In genomic region chr11:51470383-51471144, GRCm38 (mm10) we compare ENCODE assay signal across 9 mouse cellular contexts.
DNase-seq lines count a peak whose midpoint lies in the region; ATAC-seq and TF ChIP-seq lines count a peak whose summit lies in the region.
"Had no signal": no experiment of that assay in that cellular context is flagged by ENCODE, and none has a peak within 500 bp of the region (broad histone marks: within the 10 kb centered on the region; RNA-seq: fewer than 3 reads in every experiment).

No protein-coding gene starts in this region.

- H3K27ac ChIP-seq in heart, embryonic 16.5 days (ENCODE audit: low read length), result no peak overlapping the region
- 0 out of 2 replicates have a peak overlapping the region, but pooled peaks have one; percentile 32 for H3K27ac ChIP-seq in hindbrain, embryonic 14.5 days
- H3K27ac ChIP-seq in midbrain, embryonic 16.5 days (ENCODE audit: low read length), result no peak overlapping the region; the same call in 1 of the 2 replicates
- H3K27ac ChIP-seq: macrophage had no signal

- no peak for TF ChIP-seq POLR2A in brain, embryonic 14.5 days (IDR thresholded peaks at IDR 0.05; ENCODE audit: borderline replicate concordance, extremely low read depth, insufficient read depth, insufficient read length, poor library complexity, severe bottlenecking)

- ATAC-seq in heart, embryonic 16.5 days (replicated peaks; ENCODE audit: extremely low read depth, insufficient read depth, low FRiP score), result 0 out of 2 replicates have a peak, but pooled peaks have one; percentile 28
- peak; percentile 46; the same call in 1 of the 2 replicates for ATAC-seq in hindbrain, embryonic 14.5 days (ENCODE audit: low FRiP score)
- ATAC-seq in midbrain, embryonic 16.5 days, result no peak
- ATAC-seq in cerebellum, adult (ENCODE audit: insufficient number of reproducible peaks, low FRiP score, low TSS enrichment), result no peak
- no peak for ATAC-seq in monocyte, adult 5-6 weeks (replicated peaks; ENCODE audit: insufficient number of reproducible peaks, low FRiP score, low TSS enrichment, poor library complexity, severe bottlenecking)

- TF ChIP-seq CTCF in brain, embryonic 14.5 days (IDR thresholded peaks at IDR 0.05; ENCODE audit: borderline replicate concordance, extremely low read depth, insufficient read depth, insufficient read length), result no peak

- H3K9me3 ChIP-seq in heart, embryonic 16.5 days (replicated peaks; ENCODE audit: control insufficient read depth, low read length), result 0 out of 2 replicates have a peak, but pooled peaks cover 3% of the 10 kb centered on the region
- H3K9me3 ChIP-seq in hindbrain, embryonic 14.5 days (ENCODE audit: control insufficient read depth, low read length), result no peaks in the 10 kb centered on the region
- H3K9me3 ChIP-seq in midbrain, embryonic 16.5 days (replicated peaks; ENCODE audit: control insufficient read depth, low read length, poor library complexity, severe bottlenecking), result no peaks in the 10 kb centered on the region

- peaks cover 18% of the 10 kb centered on the region for H3K4me1 ChIP-seq in heart, embryonic 16.5 days (ENCODE audit: control insufficient read depth, insufficient read depth, low read length)
- peaks cover 14% of the 10 kb centered on the region for H3K4me1 ChIP-seq in hindbrain, embryonic 14.5 days (replicated peaks; ENCODE audit: control insufficient read depth, insufficient read depth, low read length)
- H3K4me1 ChIP-seq in midbrain, embryonic 16.5 days (ENCODE audit: control insufficient read depth, insufficient read depth, low read length), result peaks cover 7% of the 10 kb centered on the region

- H3K27me3 ChIP-seq in heart, embryonic 16.5 days (ENCODE audit: control insufficient read depth, insufficient read depth, low read length), result peaks cover 49% of the 10 kb centered on the region
- H3K27me3 ChIP-seq in hindbrain, embryonic 14.5 days (ENCODE audit: control insufficient read depth, insufficient read depth, low read length), result no peaks in the 10 kb centered on the region
- H3K27me3 ChIP-seq in midbrain, embryonic 16.5 days (ENCODE audit: control insufficient read depth, insufficient read depth, low read depth, low read length), result no peaks in the 10 kb centered on the region

- 37% methylated on average over 17 of the region's 17 CpGs for WGBS in heart, embryonic 16.5 days
- WGBS in hindbrain, embryonic 14.5 days, result 31% methylated on average over 17 of the region's 17 CpGs
- WGBS in midbrain, embryonic 16.5 days, result 38% methylated on average over 17 of the region's 17 CpGs

- H3K9ac ChIP-seq in heart, embryonic 16.5 days (ENCODE audit: low read length), result no peak overlapping the region
- peak overlapping the region; percentile 32 for H3K9ac ChIP-seq in hindbrain, embryonic 14.5 days
- no peak overlapping the region for H3K9ac ChIP-seq in midbrain, embryonic 16.5 days (ENCODE audit: low read depth, low read length)

- no peak overlapping the region for H3K4me2 ChIP-seq in heart, embryonic 16.5 days (ENCODE audit: low read depth, low read length)
- 0 out of 2 replicates have a peak overlapping the region, but pooled peaks have one; percentile 14 for H3K4me2 ChIP-seq in hindbrain, embryonic 14.5 days (replicated peaks)
- H3K4me2 ChIP-seq in midbrain, embryonic 16.5 days (ENCODE audit: low read length), result peak overlapping the region; percentile 12; the same call in 1 of the 2 replicates

- H3K4me3 ChIP-seq in heart, embryonic 16.5 days (ENCODE audit: low read length), result no peak overlapping the region
- no peak overlapping the region for H3K4me3 ChIP-seq in hindbrain, embryonic 14.5 days (replicated peaks; ENCODE audit: low read length)
- no peak overlapping the region for H3K4me3 ChIP-seq in midbrain, embryonic 16.5 days (ENCODE audit: low read depth, low read length)

- no peak for DNase-seq in heart, adult 18-20 months
- DNase-seq in brain, embryonic 14.5 days (ENCODE audit: low read depth), result peak; percentile 50
- peak; percentile 36 for DNase-seq in hindbrain, embryonic 14.5 days (ENCODE audit: low spot score)
- no peak for DNase-seq in adrenal gland, postnatal 10 days

- H3K36me3 ChIP-seq in heart, embryonic 16.5 days (ENCODE audit: control insufficient read depth, insufficient read depth), result no peaks in the 10 kb centered on the region
- no peaks in the 10 kb centered on the region for H3K36me3 ChIP-seq in hindbrain, embryonic 14.5 days (replicated peaks; ENCODE audit: control insufficient read depth, insufficient read depth)
- no peaks in the 10 kb centered on the region for H3K36me3 ChIP-seq in midbrain, embryonic 16.5 days (ENCODE audit: control insufficient read depth, insufficient read depth, low read length)

Comparison
In these comparisons a context has a peak if more than half of its experiments do, and no peak if none do; other contexts are left out.
1. ATAC-seq: peak in heart, embryonic 16.5 days (single experiment) and hindbrain, embryonic 14.5 days (single experiment); none in midbrain, embryonic 16.5 days (single experiment), cerebellum, adult (single experiment) and monocyte, adult 5-6 weeks (single experiment).
2. DNase-seq: peak in brain, embryonic 14.5 days (single experiment) and hindbrain, embryonic 14.5 days (single experiment); none in heart, adult 18-20 months (0 of 2) and adrenal gland, postnatal 10 days (single experiment).